Mouse (Mus musculus) kidney, embryonic 15.5 days (tissue): ENCODE results near the gene Gm20662. TPM values are rescaled to one million over a fixed set of nuclear protein-coding genes. Genes with fewer than 3 reads are reported as not detected.

Experiments
- ATAC-seq: fragments of 200-750 bp; cut with Nextera tagmentation; replicated peaks from 2 replicates; pipeline ENCODE4 v1.8.0; 2017; ENCODE audit warnings: moderate TSS enrichment; ENCODE audit not compliant: low FRiP score
- H3K27ac ChIP-seq: fragments of 300-500 bp; sonication (generic); 2 replicates; pipeline ENCODE4 v1.5.1; 2015; ENCODE audit warnings: mild to moderate bottlenecking, inconsistent platforms
- H3K27me3 ChIP-seq: fragments of 300-500 bp; sonication (generic); 2 replicates; pipeline ENCODE4 v1.6.1; 2015; ENCODE audit warnings: inconsistent platforms
- H3K36me3 ChIP-seq: fragments of 300-500 bp; sonication (generic); 2 replicates; pipeline ENCODE4 v1.6.1; 2015; ENCODE audit warnings: inconsistent platforms
- H3K4me1 ChIP-seq: fragments of 300-500 bp; sonication (generic); 2 replicates; pipeline ENCODE4 v1.6.1; 2015; ENCODE audit warnings: inconsistent platforms
- H3K4me2 ChIP-seq: fragments of 300-500 bp; sonication (generic); 2 replicates; pipeline ENCODE4 v1.6.1; 2015; ENCODE audit warnings: moderate library complexity, mild to moderate bottlenecking, inconsistent platforms
- H3K4me3 ChIP-seq: fragments of 300-500 bp; sonication (generic); replicated peaks from 2 replicates; pipeline ENCODE4 v1.5.1; 2015; ENCODE audit warnings: mild to moderate bottlenecking, inconsistent platforms
- H3K9ac ChIP-seq: fragments of 300-500 bp; sonication (generic); 2 replicates; pipeline ENCODE4 v1.6.1; 2015; ENCODE audit warnings: mild to moderate bottlenecking, inconsistent platforms
- H3K9me3 ChIP-seq: fragments of 300-500 bp; sonication (generic); replicated peaks from 2 replicates; pipeline ENCODE4 v1.6.1; 2016; ENCODE audit warnings: inconsistent platforms
- WGBS: fragments of 180-500 bp; shearing (Covaris S2); methylation state at CpG from one replicate; pipeline ENCODE4 v1.1.7; 2015; ENCODE audit warnings: mixed read lengths; 5-methylcytosine and 5-hydroxymethylcytosine counted together
- polyA plus RNA-seq: library from polyadenylated mRNA; unstranded; fragments of >200 nt; fragmentation: Nextera tagmentation; extraction: Ambion mirVana; gene quantifications from 2 replicates; pipeline ENCODE4 v1.2.1, GENCODE M21; 2015

The Gm20662 gene
- 0.74 and 1.4 TPM in 2 replicates for polyA plus RNA-seq

GRCm38 (mm10) chr9:107996049-107996448 is at the start of gene Gm20662:
TSS of gene Gm20662 (plus strand) at chr9:107996349.
- Histone ChIP-seq H3K27me3 (no peaks in the 10 kb centered on the region), H3K4me3 (no peak within 1 kb of the TSS), H3K27ac (no peak within 1 kb of the TSS), H3K36me3 (no peaks in the 10 kb centered on the region), H3K9ac (no peak within 1 kb of the TSS), H3K4me2 (no peak within 1 kb of the TSS), H3K4me1 (no peaks in the 10 kb centered on the region), H3K9me3 (no peaks in the 10 kb centered on the region)
- 94% methylated on average over 5 of the region's 5 CpGs for WGBS
- no peak for ATAC-seq

DNA sequence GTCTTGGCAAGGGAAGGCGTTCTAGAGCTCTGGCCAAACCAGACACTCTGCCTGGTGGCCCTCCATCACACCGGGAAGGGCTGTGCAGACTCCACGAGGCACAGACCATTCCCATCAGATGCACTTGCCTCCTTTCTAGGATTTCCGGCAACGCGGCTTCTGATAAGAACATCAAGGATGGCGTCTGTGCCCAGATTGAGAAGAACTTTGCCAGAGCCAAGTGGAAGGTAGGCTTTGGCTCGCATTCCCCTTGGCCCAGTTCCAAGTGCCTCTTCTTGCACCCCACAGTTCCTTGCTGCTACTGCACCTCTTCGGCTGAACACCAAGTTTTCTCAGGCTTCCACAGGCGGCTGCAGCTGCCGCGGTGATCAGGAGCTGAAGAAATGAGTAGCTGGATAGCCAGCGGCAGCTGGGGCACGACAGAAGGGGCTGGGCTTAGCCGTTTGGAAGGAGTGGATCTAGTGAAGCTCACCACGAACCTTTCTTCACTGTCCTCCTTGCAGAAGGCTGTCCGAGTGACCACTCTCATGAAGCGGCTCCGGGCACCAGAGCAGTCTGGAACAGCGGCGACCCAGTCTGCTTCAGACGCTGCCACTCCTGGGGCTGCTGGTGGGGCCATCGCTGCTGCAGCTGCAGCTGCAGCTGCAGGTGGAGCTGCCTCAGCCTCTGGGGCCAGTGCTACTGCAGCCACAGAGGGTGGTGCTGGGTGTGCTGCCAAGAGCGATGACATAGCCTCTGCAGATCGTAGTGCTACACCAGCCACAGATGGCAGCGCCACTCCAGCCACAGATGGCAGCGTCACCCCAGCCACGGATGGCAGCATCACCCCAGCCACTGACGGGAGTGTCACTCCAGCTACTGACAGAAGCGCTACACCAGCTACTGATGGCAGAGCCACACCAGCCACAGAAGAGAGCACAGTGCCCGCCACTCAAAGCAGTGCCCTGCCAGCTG is 48.6 kb upstream of the Gm20662 start:
- ATAC-seq, result no peak
- H3K27me3 ChIP-seq, result no peaks in the 10 kb centered on the region
- H3K36me3 ChIP-seq, result no peaks in the 10 kb centered on the region

GRCm38 (mm10) chr9:107949184-107949921 is 46.8 kb upstream of the Gm20662 start:
- Histone ChIP-seq H3K36me3 (no peaks in the 10 kb centered on the region), H3K4me2 (no peak overlapping the region), H3K27me3 (no peaks in the 10 kb centered on the region), H3K4me1 (peaks cover 24% of the 10 kb centered on the region), H3K9ac (no peak overlapping the region), H3K4me3 (no peak overlapping the region), H3K9me3 (no peaks in the 10 kb centered on the region), H3K27ac (no peak overlapping the region)
- WGBS, result 83% methylated on average over 13 of the region's 13 CpGs
- no peak for ATAC-seq

More for the DNA sequence above, 48.6 kb upstream of the Gm20662 start:
- Histone ChIP-seq H3K27ac (no peak overlapping the region), H3K4me3 (no peak overlapping the region), H3K9me3 (no peaks in the 10 kb centered on the region), H3K4me2 (no peak overlapping the region), H3K4me1 (peaks cover 19% of the 10 kb centered on the region), H3K9ac (no peak overlapping the region)
- 89% methylated on average over 31 of the region's 31 CpGs for WGBS

DNA sequence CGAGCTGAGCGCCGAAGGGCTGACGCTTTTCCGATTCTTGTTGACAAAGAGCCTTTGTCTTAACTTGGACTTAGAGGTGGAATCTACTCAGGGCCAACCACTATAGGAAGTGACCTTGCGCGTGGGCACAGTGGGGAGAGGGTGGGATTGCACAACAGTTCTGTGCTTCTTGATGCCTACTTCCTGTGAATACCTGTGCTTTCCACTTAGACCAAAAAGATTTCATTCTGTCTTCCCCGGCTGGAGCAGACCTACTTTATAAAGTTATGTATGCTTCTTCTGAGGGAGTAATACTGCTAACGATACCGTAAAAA is 46.3 kb upstream of the Gm20662 start, which contains the start of gene Traip:
TSS of gene Traip (plus strand) at position 215 of the 314 bp plus-strand sequence.
- Histone ChIP-seq H3K9me3 (no peaks in the 10 kb centered on the region), H3K27me3 (no peaks in the 10 kb centered on the region), H3K9ac (peak within 1 kb of the TSS; percentile 66), H3K4me2 (peak within 1 kb of the TSS; percentile 83), H3K4me3 (peak within 1 kb of the TSS; percentile 83), H3K36me3 (no peaks in the 10 kb centered on the region), H3K27ac (peak within 1 kb of the TSS; percentile 71), H3K4me1 (peaks cover 24% of the 10 kb centered on the region)
- no peak for ATAC-seq
- 89% methylated on average over 10 of the region's 10 CpGs for WGBS

- ATAC-seq, result peak; percentile 95
- Histone ChIP-seq H3K4me1 (peaks cover 24% of the 10 kb centered on the region), H3K4me3 (peak overlapping the region; percentile 83), H3K36me3 (peaks cover 5% of the 10 kb centered on the region; the same call in 1 of the 2 replicates), H3K27me3 (no peaks in the 10 kb centered on the region), H3K27ac (peak overlapping the region; percentile 71), H3K9ac (peak overlapping the region; percentile 66), H3K9me3 (no peaks in the 10 kb centered on the region), H3K4me2 (peak overlapping the region; percentile 83)
- 14% methylated on average over 45 of the region's 45 CpGs for WGBS
These were observed 45.4 kb upstream of the Gm20662 start for GRCm38 (mm10) chr9:107950460-107951355.

DNA sequence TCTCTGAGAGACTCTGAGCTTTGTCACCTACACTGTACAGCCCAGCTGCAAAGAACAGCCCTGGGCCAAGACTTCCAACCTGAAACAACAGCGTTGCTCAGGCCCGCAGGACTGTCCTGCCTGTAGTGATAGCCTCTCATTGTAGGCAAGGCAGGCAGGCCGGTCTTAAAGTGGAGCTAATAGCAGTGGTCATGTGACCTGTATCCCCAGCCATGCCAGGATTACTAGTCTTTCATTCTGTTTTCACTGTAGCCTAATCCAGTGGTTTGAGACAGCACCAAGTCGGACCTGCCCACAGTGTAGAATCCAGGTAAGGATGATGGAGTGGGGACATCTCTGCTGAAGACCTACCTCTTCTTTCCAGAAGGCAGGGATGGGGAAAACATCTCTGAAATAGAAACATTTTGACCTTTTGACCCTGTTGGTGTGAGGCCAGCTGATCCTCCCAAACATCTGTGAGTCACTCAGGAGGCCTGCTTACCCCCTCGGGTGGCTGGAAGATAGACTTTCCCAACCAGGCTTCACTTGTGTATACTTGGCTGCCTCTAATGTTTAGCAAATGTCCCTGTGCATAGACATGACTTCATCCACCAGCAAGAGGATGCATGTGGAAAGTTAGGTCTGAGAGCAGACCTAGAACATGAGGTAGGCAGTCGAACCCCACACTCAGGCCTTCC is 40.4 kb upstream of the Gm20662 start:
- Histone ChIP-seq H3K4me3 (no peak overlapping the region), H3K4me2 (no peak overlapping the region), H3K36me3 (peaks cover 47% of the 10 kb centered on the region), H3K4me1 (peaks cover 19% of the 10 kb centered on the region), H3K9ac (no peak overlapping the region), H3K27ac (no peak overlapping the region), H3K9me3 (no peaks in the 10 kb centered on the region), H3K27me3 (no peaks in the 10 kb centered on the region)
- no peak for ATAC-seq
- 83% methylated on average over 6 of the region's 6 CpGs for WGBS

- ATAC-seq, result no peak
- Histone ChIP-seq H3K27me3 (no peaks in the 10 kb centered on the region), H3K4me2 (no peak overlapping the region), H3K4me1 (peaks cover 7% of the 10 kb centered on the region), H3K36me3 (peaks cover 61% of the 10 kb centered on the region), H3K27ac (no peak overlapping the region), H3K4me3 (no peak overlapping the region), H3K9me3 (no peaks in the 10 kb centered on the region), H3K9ac (no peak overlapping the region)
- WGBS, result 64% methylated on average over 6 of the region's 6 CpGs
These were observed 39.0 kb upstream of the Gm20662 start for GRCm38 (mm10) chr9:107957141-107957540.

- peaks cover 86% of the 10 kb centered on the region for H3K36me3 ChIP-seq
- H3K4me2 ChIP-seq, result no peak overlapping the region
- ATAC-seq, result no peak
- 0 out of 2 replicates have a peak, but pooled peaks cover 5% of the 10 kb centered on the region for H3K4me1 ChIP-seq
- H3K27ac ChIP-seq, result no peak overlapping the region
- H3K27me3 ChIP-seq, result no peaks in the 10 kb centered on the region
- no peak overlapping the region for H3K4me3 ChIP-seq
- no peak overlapping the region for H3K9ac ChIP-seq
- WGBS, result 28% methylated on average over 6 of the region's 6 CpGs
- H3K9me3 ChIP-seq, result no peaks in the 10 kb centered on the region
These were observed 36.3 kb upstream of the Gm20662 start for GRCm38 (mm10) chr9:107959896-107960295.

- H3K36me3 ChIP-seq, result peaks cover 85% of the 10 kb centered on the region
- WGBS, result 81% methylated on average over 4 of the region's 4 CpGs
- no peak overlapping the region for H3K4me2 ChIP-seq
- no peaks in the 10 kb centered on the region for H3K9me3 ChIP-seq
- H3K9ac ChIP-seq, result no peak overlapping the region
- no peak overlapping the region for H3K27ac ChIP-seq
- no peaks in the 10 kb centered on the region for H3K27me3 ChIP-seq
- H3K4me1 ChIP-seq, result 0 out of 2 replicates have a peak, but pooled peaks cover 5% of the 10 kb centered on the region
- no peak for ATAC-seq
- H3K4me3 ChIP-seq, result no peak overlapping the region
These were observed 35.2 kb upstream of the Gm20662 start for GRCm38 (mm10) chr9:107960928-107961327.

- Histone ChIP-seq H3K4me3 (no peak overlapping the region), H3K9me3 (no peaks in the 10 kb centered on the region), H3K27me3 (no peaks in the 10 kb centered on the region), H3K9ac (no peak overlapping the region), H3K4me2 (no peak overlapping the region), H3K36me3 (peaks cover 87% of the 10 kb centered on the region), H3K4me1 (0 out of 2 replicates have a peak, but pooled peaks cover 5% of the 10 kb centered on the region), H3K27ac (no peak overlapping the region)
- ATAC-seq, result no peak
- WGBS, result 84% methylated on average over 10 of the region's 10 CpGs
These were observed 34.8 kb upstream of the Gm20662 start for GRCm38 (mm10) chr9:107961351-107961762.

GRCm38 (mm10) chr9:107961881-107962280 is 34.3 kb upstream of the Gm20662 start:
- Histone ChIP-seq H3K27me3 (no peaks in the 10 kb centered on the region), H3K4me2 (no peak overlapping the region), H3K27ac (no peak overlapping the region), H3K36me3 (peaks cover 83% of the 10 kb centered on the region), H3K4me3 (no peak overlapping the region), H3K9ac (no peak overlapping the region), H3K4me1 (0 out of 2 replicates have a peak, but pooled peaks cover 5% of the 10 kb centered on the region), H3K9me3 (no peaks in the 10 kb centered on the region)
- WGBS, result 53% methylated on average over 5 of the region's 5 CpGs
- ATAC-seq, result no peak
